Mouse (Mus musculus) megakaryocyte, embryonic 14.5 days (primary cell): ENCODE results near the gene C1qtnf7.

Experiments
- FLI1 ChIP-seq: IDR thresholded peaks from 2 replicates; pipeline ENCODE4 v1.6.1; 2012; ENCODE audit warnings: low read length, inconsistent platforms, mixed read lengths
- GATA1 ChIP-seq: IDR thresholded peaks from 3 replicates; pipeline ENCODE4 v1.6.1; 2012; ENCODE audit warnings: mixed read lengths, low read length, inconsistent platforms, borderline replicate concordance

- TF ChIP-seq GATA1 (no peak), FLI1 (no peak)
These were observed 119.3 kb downstream of the C1qtnf7 start for GRCm38 (mm10) chr5:43634602-43635081.
